Mouse (Mus musculus) forebrain, postnatal 0 days (tissue): Measurements from ENCODE around the gene Scn8a. TPM values are rescaled to one million over a fixed set of nuclear protein-coding genes. Genes with fewer than 3 reads are reported as not detected.
A peak's percentile ranks its signal among the peaks of the same experiment; 100 is the strongest.

Source experiments
- ATAC-seq: fragments of 200-750 bp; cut with Nextera tagmentation; 2 replicates; pipeline ENCODE4 v1.8.0; 2017; ENCODE audit warnings: mild to moderate bottlenecking, moderate library complexity
- DNase-seq: peaks from one replicate; pipeline ENCODE4 v3.0.0-alpha.2; 2015
- H3K27ac ChIP-seq: fragments of 300-500 bp; sonication (generic); 2 replicates; pipeline ENCODE4 v1.5.1; 2014; ENCODE audit warnings: low read depth, mild to moderate bottlenecking, antibody characterized with exemption, low read length, moderate library complexity, mixed read lengths
- H3K27me3 ChIP-seq: fragments of 300-500 bp; sonication (generic); 2 replicates; pipeline ENCODE4 v1.6.1; 2014; ENCODE audit warnings: mild to moderate bottlenecking, low read length, mixed read lengths; ENCODE audit not compliant: insufficient read depth
- H3K36me3 ChIP-seq: fragments of 300-500 bp; sonication (generic); 2 replicates; pipeline ENCODE4 v1.6.1; 2014; ENCODE audit warnings: mild to moderate bottlenecking, moderate library complexity; ENCODE audit not compliant: insufficient read depth
- H3K4me1 ChIP-seq: fragments of 300-500 bp; sonication (generic); 2 replicates; pipeline ENCODE4 v1.6.1; 2014; ENCODE audit warnings: antibody characterized with exemption; ENCODE audit not compliant: insufficient read depth
- H3K4me2 ChIP-seq: fragments of 300-500 bp; sonication (generic); 2 replicates; pipeline ENCODE4 v1.6.1; 2014; ENCODE audit warnings: low read depth, mild to moderate bottlenecking, moderate library complexity
- H3K4me3 ChIP-seq: fragments of 300-500 bp; sonication (generic); 2 replicates; pipeline ENCODE4 v1.5.1; 2014; ENCODE audit warnings: low read depth, low read length, mixed read lengths
- H3K9ac ChIP-seq: fragments of 300-500 bp; sonication (generic); 2 replicates; pipeline ENCODE4 v1.6.1; 2014; ENCODE audit warnings: mild to moderate bottlenecking
- H3K9me3 ChIP-seq: fragments of 300-500 bp; sonication (generic); 2 replicates; pipeline ENCODE4 v1.6.1; 2016; ENCODE audit warnings: low read length
- CTCF ChIP-seq: sonication (generic); IDR thresholded peaks from 2 replicates; pipeline ENCODE4 v1.5.1; 2016; ENCODE audit warnings: antibody characterized with exemption, control low read depth, low read depth
- WGBS: fragments of 180-500 bp; shearing (Covaris S2); extraction: QIAGEN DNeasy Blood & Tissue Kit; methylation state at CpG from one replicate; pipeline ENCODE4 v1.1.7; 2014; 5-methylcytosine and 5-hydroxymethylcytosine counted together
- polyA plus RNA-seq: library from polyadenylated mRNA; unstranded; fragments of >200 nt; fragmentation: Nextera tagmentation; extraction: Ambion mirVana; gene quantifications from 2 replicates; pipeline ENCODE4 v1.2.1, GENCODE M21; 2015
- total RNA-seq: library from RNA; depleted of rRNA; stranded (reverse); fragments of >200 nt; gene quantifications from 2 replicates; pipeline ENCODE4 v1.2.3, GENCODE M21; 2014

The Scn8a gene
- total and polyA plus RNA-seq, 2 experiments from 2014 or later = 15.5 to 26.9 TPM

GRCm38 (mm10) chr15:100971443-100971842 is 101.8 kb downstream of the Scn8a start:
- Histone ChIP-seq H3K9ac (no peak overlapping the region), H3K4me3 (no peak overlapping the region), H3K36me3 (peaks cover 54% of the 10 kb centered on the region), H3K9me3 (no peaks in the 10 kb centered on the region), H3K27me3 (no peaks in the 10 kb centered on the region), H3K4me1 (no peaks in the 10 kb centered on the region), H3K4me2 (no peak overlapping the region), H3K27ac (no peak overlapping the region)
- WGBS = 85% methylated on average over 11 of the region's 11 CpGs
- DNase-seq (no peak), ATAC-seq (no peak)
- TF ChIP-seq CTCF = no peak

GRCm38 (mm10) chr15:100972795-100973194 is 103.1 kb downstream of the Scn8a start:
- Histone ChIP-seq H3K36me3 (peaks cover 55% of the 10 kb centered on the region), H3K27me3 (no peaks in the 10 kb centered on the region), H3K4me1 (no peaks in the 10 kb centered on the region), H3K4me3 (no peak overlapping the region), H3K27ac (no peak overlapping the region), H3K4me2 (no peak overlapping the region), H3K9ac (no peak overlapping the region), H3K9me3 (no peaks in the 10 kb centered on the region)
- DNase-seq = no peak
- TF ChIP-seq CTCF = no peak
- no peak for ATAC-seq
- WGBS = 44% methylated on average over 11 of the region's 11 CpGs

- 81% methylated on average over 1 of the region's 1 CpGs for WGBS
- Histone ChIP-seq H3K9ac (no peak overlapping the region), H3K36me3 (peaks cover 50% of the 10 kb centered on the region), H3K4me2 (no peak overlapping the region), H3K4me3 (no peak overlapping the region), H3K27ac (no peak overlapping the region), H3K4me1 (no peaks in the 10 kb centered on the region), H3K9me3 (no peaks in the 10 kb centered on the region), H3K27me3 (no peaks in the 10 kb centered on the region)
- ATAC-seq = no peak
- peak; percentile 51 for TF ChIP-seq CTCF
- no peak for DNase-seq
Observed at GRCm38 (mm10) chr15:100974679-100975078, 105.0 kb downstream of the Scn8a start.

GRCm38 (mm10) chr15:100983427-100984153 is 113.9 kb downstream of the Scn8a start:
- Histone ChIP-seq H3K9me3 (no peaks in the 10 kb centered on the region), H3K27ac (peak overlapping the region; percentile 36; the same call in 1 of the 2 replicates), H3K9ac (peak overlapping the region; percentile 59), H3K4me1 (no peaks in the 10 kb centered on the region), H3K27me3 (no peaks in the 10 kb centered on the region), H3K36me3 (peaks cover 3% of the 10 kb centered on the region; the same call in 1 of the 2 replicates), H3K4me2 (peak overlapping the region; percentile 71), H3K4me3 (peak overlapping the region; percentile 41)
- peak; percentile 94 for ATAC-seq
- WGBS = 2% methylated on average over 44 of the region's 46 CpGs
- peak; percentile 72 for DNase-seq
- peak; percentile 69 for TF ChIP-seq CTCF

GRCm38 (mm10) chr15:100984154-100984893 is 114.7 kb downstream of the Scn8a start:
- Histone ChIP-seq H3K27me3 (no peaks in the 10 kb centered on the region), H3K4me3 (peak overlapping the region; percentile 41), H3K9me3 (no peaks in the 10 kb centered on the region), H3K9ac (peak overlapping the region; percentile 59), H3K4me2 (peak overlapping the region; percentile 71), H3K4me1 (no peaks in the 10 kb centered on the region), H3K36me3 (no peaks in the 10 kb centered on the region), H3K27ac (no peak overlapping the region)
- peak; percentile 19; the same call in 1 of the 2 replicates for ATAC-seq
- no peak for TF ChIP-seq CTCF
- no peak for DNase-seq
- 30% methylated on average over 12 of the region's 12 CpGs for WGBS

- no peak for ATAC-seq
- no peaks in the 10 kb centered on the region for H3K9me3 ChIP-seq
- no peak overlapping the region for H3K27ac ChIP-seq
- no peak overlapping the region for H3K4me3 ChIP-seq
- H3K27me3 ChIP-seq = no peaks in the 10 kb centered on the region
- no peaks in the 10 kb centered on the region for H3K4me1 ChIP-seq
- H3K9ac ChIP-seq = no peak overlapping the region
- H3K36me3 ChIP-seq = no peaks in the 10 kb centered on the region
- 83% methylated on average over 10 of the region's 10 CpGs for WGBS
- H3K4me2 ChIP-seq = no peak overlapping the region
- no peak for DNase-seq
- TF ChIP-seq CTCF = no peak
Observed at GRCm38 (mm10) chr15:100986479-100986878, 116.8 kb downstream of the Scn8a start.

GRCm38 (mm10) chr15:100987031-100987430 is 117.4 kb downstream of the Scn8a start:
- Histone ChIP-seq H3K9me3 (no peaks in the 10 kb centered on the region), H3K4me1 (no peaks in the 10 kb centered on the region), H3K4me3 (no peak overlapping the region), H3K27ac (no peak overlapping the region), H3K4me2 (no peak overlapping the region), H3K36me3 (no peaks in the 10 kb centered on the region), H3K27me3 (no peaks in the 10 kb centered on the region), H3K9ac (no peak overlapping the region)
- ATAC-seq = no peak
- no peak for TF ChIP-seq CTCF
- WGBS = 36% methylated on average over 1 of the region's 1 CpGs
- DNase-seq = no peak
